Mouse (Mus musculus): ENCODE results near the gene Ndufs2.

GRCm38 (mm10) chr1:171257781-171258180, 6.6 kb upstream of the Ndufs2 start:
- no peak for TF ChIP-seq CTCF (IDR thresholded peaks at IDR 0.05; ENCODE audit: low read depth)
- TF ChIP-seq EP300 (optimal IDR thresholded peaks at IDR 0.05), result no peak

Data from stomach, postnatal 0 days (tissue).